Mouse (Mus musculus): ENCODE results near the gene Cd40.
A peak's percentile ranks its signal among the peaks of the same experiment; 100 is the strongest.

Gene Cd40

DNA sequence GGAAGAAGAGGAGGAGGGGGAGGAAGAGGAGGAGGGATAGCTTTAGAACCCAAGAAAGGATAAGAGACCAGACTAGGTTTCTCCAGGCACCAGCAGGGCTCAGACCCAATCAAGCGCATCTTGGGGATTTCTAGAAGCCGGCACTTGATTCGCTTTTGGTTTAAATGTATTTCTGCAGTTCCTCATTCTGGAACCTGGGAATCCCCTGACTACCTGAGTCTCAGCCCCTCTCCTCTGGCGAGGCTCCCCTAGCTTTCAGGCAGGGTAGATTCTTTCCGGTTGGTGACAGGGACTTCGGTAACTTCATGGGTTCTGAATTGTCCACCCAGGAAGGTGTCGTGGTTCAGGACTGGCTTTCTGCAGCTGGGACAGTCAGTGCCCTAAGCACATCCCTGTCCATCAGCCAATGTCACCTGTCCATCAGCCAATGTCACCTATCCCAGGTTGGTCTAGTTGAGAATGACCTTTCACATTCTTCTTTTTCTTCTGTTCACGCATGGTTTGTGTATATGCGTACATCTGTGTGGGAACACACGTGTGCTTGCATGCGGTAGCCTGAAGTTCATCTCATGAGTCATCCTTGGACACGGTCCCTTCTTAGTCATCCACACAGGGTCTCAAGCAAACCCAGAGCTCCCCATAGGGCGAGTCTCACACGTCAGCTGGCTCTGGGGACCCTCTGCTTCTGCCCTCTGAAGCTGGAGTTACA is 1.1 kb downstream of the Cd40 start:
- DNase-seq (ENCODE audit: low read depth, low spot score) = peak; percentile 91

DNA sequence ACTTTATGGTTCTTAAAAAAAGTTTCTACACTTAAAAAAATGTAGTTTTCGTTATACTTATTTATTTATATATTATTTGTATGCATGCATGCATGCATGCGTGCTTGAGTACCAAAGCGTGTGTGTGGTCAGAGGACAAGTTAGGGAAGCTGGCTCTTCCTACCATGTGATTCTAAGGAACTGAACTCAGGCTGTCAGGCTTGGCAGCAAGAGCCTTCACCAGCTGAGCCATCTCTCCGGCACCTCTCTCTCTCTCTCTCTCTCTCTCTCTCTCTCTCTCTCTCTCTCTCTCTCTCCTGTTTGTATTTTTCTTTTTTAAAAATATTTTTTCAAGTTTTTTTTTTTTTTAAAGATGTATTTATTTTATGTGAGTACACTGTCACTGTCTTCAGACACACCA is 4.5 kb downstream of the Cd40 start:
- no peak for DNase-seq (ENCODE audit: low read depth, low spot score)

DNA sequence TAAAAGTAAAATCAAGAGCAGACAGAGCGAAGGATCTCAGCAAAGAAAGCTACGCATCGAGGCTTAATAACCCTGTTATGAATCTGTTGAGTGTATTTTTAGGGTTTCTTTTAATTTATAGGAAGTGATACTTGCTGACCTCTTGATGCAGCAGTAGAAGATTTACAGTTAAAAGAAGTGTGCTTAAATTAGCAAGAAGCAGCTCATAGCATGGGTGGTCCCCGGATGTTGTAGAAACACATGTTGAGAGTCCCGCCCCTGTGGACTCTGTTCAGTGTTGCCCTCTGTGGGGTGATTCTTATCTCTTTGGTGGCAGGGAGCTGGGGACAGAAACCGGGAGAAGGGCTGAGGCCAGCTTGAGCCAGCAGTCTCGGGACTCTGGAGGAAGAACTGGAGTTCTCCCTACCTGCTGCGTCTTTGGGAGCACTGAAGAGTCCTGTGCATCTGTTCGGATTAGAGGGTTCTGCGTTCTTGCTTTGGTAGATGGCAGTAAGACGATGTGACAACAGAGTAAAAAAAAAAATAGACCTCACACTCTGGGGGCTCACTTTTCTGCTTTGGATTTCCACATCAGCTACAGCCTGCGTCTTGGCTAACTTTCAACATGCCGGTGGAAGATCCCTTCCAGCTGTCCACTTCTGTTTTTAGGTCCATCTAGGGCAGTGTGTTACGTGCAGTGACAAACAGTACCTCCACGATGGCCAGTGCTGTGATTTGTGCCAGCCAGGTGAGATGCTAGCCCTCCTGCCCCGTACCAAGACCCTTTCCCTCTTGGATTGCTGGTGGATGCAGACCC is 6.4 kb downstream of the Cd40 start:
- DNase-seq (ENCODE audit: low read depth, low spot score) = peak; percentile 84

DNA sequence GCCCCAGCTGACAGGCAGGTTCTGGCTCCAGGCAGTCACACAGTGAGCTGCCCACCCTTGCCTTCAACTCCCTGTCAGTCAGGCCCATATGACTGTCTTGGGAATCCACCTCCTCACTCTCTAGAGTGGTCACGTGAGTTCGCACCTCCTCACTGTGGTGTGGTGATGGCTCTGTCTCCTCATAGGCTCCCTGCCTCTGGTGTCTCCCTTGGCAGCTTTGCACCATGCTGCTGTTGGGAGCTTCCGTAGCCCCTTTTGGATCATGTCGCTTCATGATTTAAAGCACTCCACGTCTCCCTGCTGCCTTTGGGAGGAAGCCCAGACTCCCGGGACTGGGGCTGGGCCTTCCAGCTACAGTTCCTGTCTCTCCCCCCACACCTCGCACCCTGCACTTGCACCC is 9.1 kb downstream of the Cd40 start:
- no peak for DNase-seq (ENCODE audit: low read depth, low spot score)

DNA sequence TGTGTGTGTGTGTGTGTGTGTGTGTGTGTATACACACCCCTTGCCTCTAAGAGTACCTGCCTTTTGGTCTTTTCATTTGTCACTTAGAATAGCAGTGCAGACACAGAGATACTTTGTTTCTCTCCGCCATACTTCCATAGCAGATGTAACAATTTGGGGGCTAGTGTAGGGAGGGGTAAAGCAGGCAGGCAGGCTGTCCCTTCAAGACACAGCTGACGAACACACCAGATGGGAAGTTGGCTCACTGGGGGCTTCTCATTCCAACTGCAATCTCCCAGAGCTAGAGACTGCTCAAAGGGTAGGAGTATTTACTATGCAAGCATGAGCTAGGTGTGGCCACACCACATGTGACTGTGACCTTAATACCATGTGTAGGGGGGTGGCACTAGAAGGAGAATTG is 13.4 kb downstream of the Cd40 start:
- DNase-seq (ENCODE audit: low read depth, low spot score) = no peak

DNA sequence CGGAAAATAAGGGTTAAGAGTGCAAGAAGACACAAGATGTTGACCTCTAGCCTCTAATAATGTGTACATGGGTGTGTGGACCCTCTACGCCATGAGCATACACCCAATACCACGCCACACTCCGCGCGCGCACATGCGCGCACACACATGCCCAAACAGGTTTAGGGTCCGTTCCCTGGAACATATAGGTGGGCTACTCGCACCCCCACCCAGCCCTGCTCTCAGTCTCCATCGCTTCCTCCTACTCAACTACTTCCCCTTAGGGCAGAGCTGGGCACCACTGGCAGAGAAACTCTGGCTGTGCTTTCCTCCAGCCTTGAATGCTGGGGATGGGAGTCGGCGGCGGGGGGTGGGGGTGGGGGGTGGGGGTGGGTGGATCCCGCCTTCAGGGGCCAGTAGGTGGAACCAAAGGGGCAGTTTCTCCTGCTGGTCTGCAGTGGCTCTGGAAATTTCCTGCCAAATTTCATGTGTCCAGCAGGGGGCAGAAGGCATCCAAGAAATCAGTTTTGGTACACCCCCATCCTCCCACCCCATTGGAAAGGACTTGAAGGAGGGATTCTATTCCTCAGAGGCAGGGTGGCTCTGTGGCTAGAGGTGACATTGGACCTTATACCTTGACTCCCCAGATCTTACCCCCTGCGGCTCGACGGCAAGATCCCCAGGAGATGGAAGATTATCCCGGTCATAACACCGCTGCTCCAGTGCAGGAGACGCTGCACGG is 14.8 kb downstream of the Cd40 start:
- DNase-seq (ENCODE audit: low read depth, low spot score) = peak; percentile 51

DNA sequence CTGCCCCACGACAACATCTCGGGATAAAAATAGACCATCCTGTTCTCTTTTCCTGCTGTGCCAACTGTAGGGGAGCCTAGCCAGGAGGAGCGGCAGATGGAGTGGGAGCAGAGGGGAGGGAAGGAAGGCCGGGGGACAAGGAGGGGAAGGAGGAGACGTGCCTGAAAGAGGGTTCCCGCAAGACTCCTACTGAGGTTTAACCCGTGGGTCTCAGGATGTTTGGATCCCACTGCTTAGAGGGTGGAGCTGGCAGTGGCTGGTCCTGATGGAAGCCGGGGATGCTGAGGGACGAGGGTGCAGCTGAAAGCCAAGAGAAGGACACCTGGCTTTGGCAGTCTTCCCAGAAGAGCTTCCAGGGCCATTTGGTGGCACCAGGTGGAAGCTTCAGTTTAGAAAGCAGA is 18.0 kb downstream of the Cd40 start:
- DNase-seq (ENCODE audit: low read depth, low spot score) = no peak

DNA sequence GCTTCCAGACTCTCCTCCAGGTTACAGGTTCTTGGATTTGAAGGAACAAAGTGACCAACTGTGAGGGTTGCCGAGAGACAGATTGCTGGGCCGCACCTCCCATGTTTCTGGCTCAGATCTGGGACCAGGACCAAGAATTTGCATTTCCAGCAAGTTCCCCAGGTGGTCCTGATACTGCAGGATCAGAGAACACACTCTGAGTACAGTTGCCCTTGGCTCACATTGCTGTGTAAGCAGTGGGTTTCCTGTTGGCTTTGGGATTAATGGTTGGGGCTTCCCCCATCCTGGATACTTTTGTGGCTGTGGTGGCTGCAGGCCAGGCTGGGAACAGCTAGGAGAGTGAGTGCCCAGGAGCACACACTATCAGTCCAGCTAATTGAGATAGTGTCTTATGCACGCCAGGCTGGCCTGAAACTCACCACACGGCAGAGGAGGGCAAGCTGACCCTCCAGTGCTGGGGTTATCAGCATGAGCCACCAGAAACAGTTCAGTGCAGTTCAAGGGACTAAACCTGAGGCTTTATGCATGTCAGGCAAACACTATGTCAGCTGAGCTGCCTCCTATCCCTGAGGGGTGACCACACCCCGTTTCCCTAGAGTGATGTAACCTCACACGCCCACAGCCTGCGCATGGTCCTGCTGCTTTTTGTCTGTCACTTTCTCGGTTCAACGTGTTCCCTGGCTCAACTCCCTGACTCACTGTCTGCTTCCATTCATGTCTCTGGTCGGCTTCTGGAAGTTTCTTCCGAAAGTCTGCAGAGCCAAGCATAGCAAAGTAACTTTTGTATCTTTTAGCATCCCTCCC is 18.9 kb downstream of the Cd40 start:
- no peak for DNase-seq (ENCODE audit: low read depth, low spot score)

DNA sequence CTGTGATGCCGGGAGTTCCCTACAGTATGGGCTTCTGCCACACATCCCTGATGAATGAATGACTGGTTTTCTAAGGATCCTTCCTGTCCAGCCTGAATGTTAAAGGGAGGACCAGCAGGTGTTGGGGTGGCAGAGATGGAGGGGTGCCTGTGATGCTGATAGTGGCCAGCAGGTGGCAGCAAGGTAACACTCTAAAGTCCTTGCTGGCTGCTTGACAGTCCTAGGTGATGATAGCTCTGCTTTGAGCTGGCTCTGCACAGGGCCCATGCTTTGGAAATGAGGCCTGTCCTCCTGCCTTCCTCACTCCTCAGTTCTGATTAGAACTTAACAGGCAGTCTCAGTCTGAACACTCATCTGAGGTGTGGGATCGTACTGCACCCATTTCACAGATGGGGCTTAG is 19.5 kb downstream of the Cd40 start:
- peak; percentile 79 for DNase-seq (ENCODE audit: low read depth, low spot score)

DNA sequence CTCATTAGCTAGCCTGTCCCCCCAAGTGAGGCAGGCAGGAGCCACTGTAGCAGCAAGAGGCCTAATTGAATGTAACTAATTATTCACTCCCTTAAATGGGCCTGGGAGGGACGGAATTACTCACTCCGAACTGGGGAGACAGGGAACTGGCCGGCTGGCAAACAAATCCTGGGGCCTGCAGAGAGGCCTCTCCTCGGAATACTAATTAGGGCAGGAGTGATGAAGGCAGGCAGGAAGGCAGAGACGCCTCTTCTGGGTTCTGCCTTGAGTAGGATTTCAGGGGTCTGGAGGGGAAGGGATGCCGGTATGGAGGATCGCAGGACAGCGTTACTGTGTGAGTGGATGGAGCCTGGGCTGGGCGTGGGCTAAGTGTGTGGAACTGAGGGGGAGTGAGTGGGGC is 21.6 kb downstream of the Cd40 start:
- DNase-seq (ENCODE audit: low read depth, low spot score) = no peak

DNA sequence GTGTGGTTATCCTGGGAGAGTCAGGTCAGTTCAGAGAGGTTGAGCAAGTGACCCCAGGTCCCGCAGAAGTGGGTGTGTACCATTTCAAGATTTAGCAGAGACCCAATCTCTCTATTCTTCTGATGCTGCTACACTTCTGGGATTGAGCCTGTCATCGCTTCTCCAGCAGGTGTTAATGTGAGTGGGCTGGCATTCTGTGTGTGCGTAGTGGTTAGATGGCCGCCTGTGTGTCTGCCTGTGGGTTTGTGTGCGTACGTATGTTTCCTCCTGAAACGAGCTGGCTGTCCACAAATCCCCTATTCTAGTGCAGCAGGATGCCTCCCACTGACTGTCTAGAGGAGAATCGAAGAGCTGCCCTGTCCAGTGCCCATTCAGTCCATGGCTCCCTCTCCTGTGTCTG is 22.6 kb downstream of the Cd40 start:
- no peak for DNase-seq (ENCODE audit: low read depth, low spot score)

DNA sequence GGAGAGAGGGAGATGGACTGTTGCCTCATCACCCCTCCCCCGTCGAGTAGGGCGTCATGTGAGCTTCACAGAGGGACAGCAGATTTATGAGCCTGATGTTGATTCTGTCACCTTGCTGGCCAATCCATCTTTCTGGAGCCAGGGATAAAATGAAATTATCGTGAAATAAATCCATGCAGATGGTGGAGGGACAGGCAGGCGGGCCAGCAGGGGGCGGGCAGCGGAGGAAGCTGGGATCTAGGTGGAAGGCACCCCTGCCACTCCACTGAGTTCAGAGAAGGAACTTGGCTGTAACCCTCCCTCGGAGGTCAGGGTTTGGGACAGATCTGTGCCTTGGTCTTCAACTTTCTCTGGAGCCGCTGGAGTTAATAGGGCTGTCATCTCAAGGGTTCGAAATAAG is 23.2 kb downstream of the Cd40 start:
- DNase-seq (ENCODE audit: low read depth, low spot score) = no peak

DNA sequence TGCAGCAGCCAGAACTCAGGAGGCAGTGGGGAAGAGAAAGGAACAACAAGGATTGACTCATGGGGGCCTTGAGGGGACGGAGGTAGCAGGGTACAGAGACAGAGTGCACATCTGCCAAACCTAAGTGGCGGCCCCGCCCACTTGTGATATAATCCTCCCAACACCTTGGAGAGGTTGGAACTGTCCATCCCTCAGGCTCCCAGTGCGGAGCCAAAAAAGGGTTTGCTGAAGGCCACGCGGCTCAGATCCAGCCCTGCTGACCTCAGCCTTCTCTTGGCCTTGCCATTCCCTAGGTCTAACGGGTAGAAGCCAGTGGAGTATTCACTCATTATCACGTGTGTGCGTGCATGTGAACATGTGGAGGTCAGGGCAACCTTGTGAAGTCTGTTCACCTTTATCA is 25.2 kb downstream of the Cd40 start:
- no peak for DNase-seq (ENCODE audit: low read depth, low spot score)

DNA sequence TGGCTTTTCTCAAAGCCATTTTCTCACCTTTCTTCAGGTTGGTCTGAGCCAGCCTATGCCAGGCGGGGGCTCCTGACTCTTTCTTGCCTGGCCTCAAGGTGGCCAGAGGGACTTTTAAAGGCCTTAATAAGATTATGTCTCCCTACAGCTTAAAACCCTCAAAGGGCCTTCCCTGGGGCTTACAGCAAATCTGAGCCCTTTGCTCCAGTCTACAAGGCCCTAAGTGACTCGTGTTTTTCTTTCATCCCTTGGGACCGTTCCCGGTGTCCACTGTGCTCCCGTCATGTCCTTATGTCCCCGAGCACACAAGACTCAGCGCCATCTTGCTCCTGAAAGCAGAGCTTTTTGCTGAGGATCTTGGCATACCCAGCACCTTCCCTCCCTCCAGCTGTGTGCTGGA is 25.8 kb downstream of the Cd40 start:
- no peak for DNase-seq (ENCODE audit: low read depth, low spot score)

DNA sequence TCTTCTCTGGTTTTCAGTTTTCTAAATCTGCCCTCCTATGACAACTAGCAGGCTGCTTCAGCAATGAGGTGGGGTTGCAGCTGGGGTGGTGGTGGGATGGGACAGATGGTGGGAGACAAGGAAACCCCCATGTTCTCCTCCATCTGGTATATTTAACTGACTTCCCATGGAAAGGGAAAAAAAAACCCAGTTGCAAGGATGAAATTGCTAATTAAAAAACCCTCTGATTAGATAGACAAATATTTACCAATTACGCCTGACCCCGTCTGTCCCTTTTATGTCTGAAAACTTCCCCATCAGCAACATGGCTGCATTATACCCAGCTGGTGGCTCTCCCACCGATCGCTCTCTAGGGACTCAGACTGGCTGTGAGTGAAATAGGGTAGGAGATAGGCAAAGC is 31.2 kb downstream of the Cd40 start:
- no peak for DNase-seq (ENCODE audit: low read depth, low spot score)

DNA sequence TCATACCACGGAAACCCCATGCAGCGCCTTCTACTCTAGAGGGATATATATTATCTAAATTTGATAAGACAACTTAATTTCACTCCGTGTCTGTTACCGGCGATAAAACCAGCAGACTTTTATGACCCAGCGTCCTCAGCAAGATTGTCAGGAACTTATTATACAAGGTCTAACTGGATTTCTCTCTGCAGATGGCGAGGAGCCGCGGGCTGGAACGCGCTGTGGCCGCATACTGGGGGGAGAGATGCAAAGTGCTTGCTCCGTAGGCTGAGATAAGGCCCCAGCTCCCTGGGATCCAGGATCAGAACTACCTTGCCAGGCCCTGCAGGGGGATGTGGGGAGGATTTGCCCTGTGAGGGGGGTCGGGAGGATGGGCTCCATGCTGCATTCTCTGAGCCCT is 34.0 kb downstream of the Cd40 start:
- no peak for DNase-seq (ENCODE audit: low read depth, low spot score)

DNA sequence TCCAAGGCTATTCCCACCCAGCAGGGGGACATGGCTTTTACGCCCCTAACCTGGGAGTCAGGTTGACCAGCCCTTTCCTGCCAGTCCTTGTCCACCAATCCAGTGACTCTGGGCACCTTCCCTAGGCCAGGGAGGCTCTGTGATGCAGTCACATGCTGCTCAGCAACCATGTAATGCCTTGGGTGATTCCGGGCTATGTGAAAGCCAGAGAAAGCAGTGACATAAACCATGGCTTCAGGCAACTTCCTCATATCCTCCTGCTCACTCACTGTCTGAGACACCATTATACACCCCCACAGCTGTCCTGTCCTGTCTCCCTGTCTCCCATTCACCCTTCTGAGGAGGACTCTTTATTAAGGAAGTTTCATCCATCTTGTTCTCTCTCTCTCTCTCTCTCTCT is 35.2 kb downstream of the Cd40 start, which contains the start of gene 1700025C18Rik:
Gene 1700025C18Rik (minus strand): TSS at position 101 of the 400 bp plus-strand sequence.
- no peak for DNase-seq (ENCODE audit: low read depth, low spot score)

DNA sequence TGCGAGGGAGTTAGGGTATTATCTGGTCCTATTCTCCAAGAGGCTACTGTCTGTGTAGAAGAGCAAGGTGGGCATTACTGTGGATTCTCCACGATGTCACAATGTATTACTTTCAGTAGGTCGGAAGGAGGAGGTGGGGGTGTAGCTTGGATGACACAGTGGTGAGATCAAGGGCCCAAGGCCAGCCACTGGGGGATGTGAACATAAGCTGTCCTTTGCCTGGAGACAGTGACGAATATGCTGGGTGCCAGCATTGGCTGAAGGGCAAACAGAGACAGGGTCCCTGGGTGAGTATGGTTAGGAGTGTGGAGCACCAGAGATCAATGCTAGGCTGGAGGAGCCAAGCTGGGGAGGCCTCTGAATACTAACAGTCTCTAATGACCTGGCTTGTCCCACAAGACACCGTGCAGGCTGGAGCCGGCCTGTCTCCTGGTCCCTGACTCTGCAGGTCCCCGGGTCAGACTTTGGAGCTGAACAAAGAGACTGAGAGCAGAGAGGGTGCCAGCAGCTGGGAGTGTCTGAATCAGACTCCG is 36.1 kb downstream of the Cd40 start:
- DNase-seq (ENCODE audit: low read depth, low spot score) = no peak

DNA sequence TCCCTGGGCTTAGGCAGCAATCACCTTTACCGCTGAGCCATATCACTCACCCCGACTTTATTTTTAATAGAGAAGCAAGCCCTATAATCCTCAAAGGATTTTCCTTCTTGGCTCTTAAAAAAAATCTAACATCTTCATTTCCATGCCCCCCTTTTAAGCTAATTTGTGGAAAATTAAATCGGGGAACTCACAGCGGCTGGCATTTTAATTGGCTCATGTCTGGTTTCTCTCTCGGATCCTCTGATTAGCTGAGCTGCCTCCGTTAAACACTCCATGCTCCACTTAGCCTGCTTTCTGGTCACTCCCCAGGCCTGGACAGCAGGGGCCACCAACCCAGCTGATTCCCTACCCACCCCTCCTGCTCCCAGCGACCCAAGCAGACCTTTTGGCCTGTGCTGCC is 37.0 kb downstream of the Cd40 start:
- DNase-seq (ENCODE audit: low read depth, low spot score) = no peak

DNA sequence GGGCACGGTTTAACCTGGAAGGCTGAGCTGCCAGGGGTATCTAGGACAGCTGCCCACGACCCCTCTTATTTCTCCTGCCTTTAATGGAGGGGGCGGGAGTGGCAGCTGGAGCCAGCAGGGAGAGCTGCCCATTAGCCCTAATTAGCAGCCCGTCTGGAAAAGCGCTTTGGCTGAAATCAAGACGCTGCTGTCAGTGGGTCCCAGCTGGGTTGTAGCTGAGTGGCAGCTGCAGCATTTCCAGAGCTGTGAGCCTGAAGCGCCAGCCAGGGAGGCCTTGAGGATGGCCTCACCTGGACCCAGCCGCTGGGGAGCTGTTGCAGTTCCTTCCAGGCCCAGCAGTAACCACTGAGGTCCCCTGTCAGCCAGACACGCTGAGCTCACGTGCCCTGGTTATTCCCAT is 40.9 kb downstream of the Cd40 start:
- DNase-seq (ENCODE audit: low read depth, low spot score) = no peak

DNA sequence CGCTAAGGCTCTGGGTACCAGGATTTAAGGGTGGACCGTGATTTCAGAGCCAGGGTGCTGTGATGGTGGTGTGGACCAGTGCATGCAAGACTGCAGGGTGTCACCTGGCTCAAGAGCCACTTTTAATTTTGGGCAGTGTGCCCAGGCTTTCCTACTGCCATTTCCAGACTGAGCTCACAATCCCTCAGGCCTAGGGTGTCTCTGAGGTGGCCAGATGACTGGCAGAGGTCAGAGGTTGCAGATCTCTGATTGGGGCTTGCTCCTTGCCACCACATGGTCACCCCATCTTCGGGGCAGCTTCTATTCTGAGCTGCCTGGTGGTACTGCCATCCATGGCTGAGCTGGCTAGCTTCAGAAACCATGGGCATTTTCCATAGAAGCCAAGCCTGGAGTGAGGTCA is 43.4 kb downstream of the Cd40 start:
- DNase-seq (ENCODE audit: low read depth, low spot score) = no peak

DNA sequence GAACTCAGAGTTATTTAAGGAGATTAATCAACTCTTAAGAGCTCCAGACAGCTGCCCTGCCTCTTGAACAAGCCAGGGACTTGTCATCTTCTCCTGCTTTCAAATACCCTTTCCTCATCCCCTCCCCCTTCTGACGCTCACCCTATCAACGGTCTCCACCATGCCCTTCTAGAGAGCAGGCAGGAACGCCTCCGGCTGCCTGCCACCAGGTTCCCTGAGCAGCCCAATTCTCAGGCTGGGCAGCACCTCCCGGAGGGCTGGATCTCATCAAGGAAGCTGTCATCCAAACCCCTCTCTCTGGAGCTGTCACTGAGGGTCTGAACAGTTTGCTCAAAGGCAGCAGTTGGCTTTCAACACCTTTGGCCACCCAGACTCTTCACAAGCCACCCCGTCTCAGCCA is 45.3 kb downstream of the Cd40 start:
- DNase-seq (ENCODE audit: low read depth, low spot score) = no peak

All from A20 (cell line).